Mouse (Mus musculus) ES-E14 (cell line): ENCODE measurements around the gene Ralbp1. TPM values are rescaled to one million over a fixed set of nuclear protein-coding genes. Genes with fewer than 3 reads are reported as not detected.
A peak's percentile ranks its signal among the peaks of the same experiment; 100 is the strongest.

ENCODE experiments used
- DNase-seq: peaks from one replicate; pipeline ENCODE4 v3.0.0-alpha.2; 2013; ENCODE audit warnings: low read depth, low spot score
- H3K27ac ChIP-seq: 2 replicates; pipeline ENCODE4 v1.5.1; 2012; ENCODE audit warnings: low read depth, mild to moderate bottlenecking, low read length, moderate library complexity, mixed read lengths; ENCODE audit not compliant: poor library complexity, insufficient read depth, severe bottlenecking
- H3K36me3 ChIP-seq: 2 replicates; pipeline ENCODE4 v1.6.1; 2012; ENCODE audit warnings: mild to moderate bottlenecking, low read length, moderate library complexity, mixed read lengths; ENCODE audit not compliant: control insufficient read depth, poor library complexity, insufficient read depth, severe bottlenecking
- H3K4me1 ChIP-seq, 2 experiments: fragments of 150-350 bp in 1 of 2; sonication (generic) in 1 of 2; 2 replicates each; pipeline ENCODE4 v1.6.1; 2012; ENCODE audit warnings: low read length in 2 of 2, mild to moderate bottlenecking in 1 of 2, mixed read lengths in 1 of 2; ENCODE audit not compliant: control insufficient read depth in 2 of 2, insufficient read depth in 2 of 2, poor library complexity in 1 of 2
- H3K4me3 ChIP-seq, 2 experiments: fragments of 150-350 bp in 1 of 2; sonication (generic) in 1 of 2; 2 replicates each; pipeline ENCODE4 v1.5.1; 2012; ENCODE audit warnings: low read length in 2 of 2, low read depth in 1 of 2, mild to moderate bottlenecking in 1 of 2, mixed read lengths in 1 of 2; ENCODE audit not compliant: insufficient read depth in 1 of 2, poor library complexity in 1 of 2, severe bottlenecking in 1 of 2
- H3K9ac ChIP-seq: 2 replicates; pipeline ENCODE4 v1.6.1; 2012; ENCODE audit warnings: low read depth, mild to moderate bottlenecking, low read length, mixed read lengths; ENCODE audit not compliant: poor library complexity, insufficient read depth, severe bottlenecking
- H3K9me3 ChIP-seq: fragments of 150-350 bp; sonication (generic); 2 replicates; pipeline ENCODE4 v1.6.1; 2012; ENCODE audit warnings: low read depth, mild to moderate bottlenecking, low read length; ENCODE audit not compliant: control insufficient read depth, insufficient read depth
- CHD2 ChIP-seq: IDR thresholded peaks from 2 replicates; pipeline ENCODE4 v1.6.1; 2014; ENCODE audit warnings: mild to moderate bottlenecking, low read depth, low read length, inconsistent platforms
- HCFC1 ChIP-seq: IDR thresholded peaks from 2 replicates; pipeline ENCODE4 v1.6.1; 2012; ENCODE audit warnings: low read length, inconsistent platforms, borderline replicate concordance; ENCODE audit not compliant: insufficient read depth
- MAFK ChIP-seq: IDR thresholded peaks from 2 replicates; pipeline ENCODE4 v1.6.1; 2014; ENCODE audit warnings: mild to moderate bottlenecking, low read depth, low read length, inconsistent platforms; ENCODE audit not compliant: insufficient read depth
- ZC3H11A ChIP-seq: IDR thresholded peaks from 2 replicates; pipeline ENCODE4 v1.6.1; 2012; ENCODE audit warnings: low read depth, mild to moderate bottlenecking, inconsistent platforms, low read length, borderline replicate concordance
- ZNF384 ChIP-seq: IDR thresholded peaks from 2 replicates; pipeline ENCODE4 v1.6.1; 2012; ENCODE audit warnings: low read depth, low read length, inconsistent platforms
- in situ Hi-C, 2 experiments: fragments of 600-800 bp; cut with MboI; formaldehyde crosslinking; loops; one replicate each; pipeline ENCODE4 v1.15.1; 2025; ENCODE audit warnings: low sequenced_read_pairs in 2 of 2, inconsistent platforms in 1 of 2; ENCODE audit not compliant: unreplicated experiment in 2 of 2
- total RNA-seq: library from RNA; depleted of rRNA; stranded (reverse); fragments of 300-350 nt; gene quantifications from 2 replicates; pipeline ENCODE4 v1.2.3, GENCODE M21; 2012; rRNA removed

Gene Ralbp1
- 57.1 and 57.6 TPM in 2 replicates for total RNA-seq

- Histone ChIP-seq H3K9ac (peak within 1 kb of the TSS; percentile 89), H3K4me3 (peak within 1 kb of the TSS; percentile 83 to 86), H3K36me3 (no peaks in the 10 kb centered on the region), H3K27ac (peak within 1 kb of the TSS; percentile 95), H3K9me3 (no peaks in the 10 kb centered on the region), H3K4me1 (peaks cover 6 to 14% of the 10 kb centered on the region in 2 experiments; a peak in 3 of 4 replicates)
- no peak for DNase-seq
- in situ Hi-C loops, result no loop called here
- no peak for TF ChIP-seq MAFK
- peak; percentile 71 for TF ChIP-seq ZNF384
- TF ChIP-seq ZC3H11A, result no peak
These were observed at the start of gene Ralbp1 for GRCm38 (mm10) chr17:65885697-65886529. TSS of gene Ralbp1 (minus strand) at chr17:65885798.

GRCm38 (mm10) chr17:65933741-65934140 is 48.1 kb upstream of the Ralbp1 start:
- peaks cover 9% of the 10 kb centered on the region; the same call in 1 of the 2 replicates for H3K36me3 ChIP-seq
- peaks cover 0 to 5% of the 10 kb centered on the region in 2 experiments; a peak in 1 of 4 replicates for H3K4me1 ChIP-seq
- H3K27ac ChIP-seq, result no peak overlapping the region
- in situ Hi-C loops, result no loop called here
- no peak for DNase-seq
- no peaks in the 10 kb centered on the region for H3K9me3 ChIP-seq
- TF ChIP-seq HCFC1, result no peak
- no peak for TF ChIP-seq ZC3H11A
- no peak for TF ChIP-seq CHD2
- TF ChIP-seq MAFK, result no peak
- TF ChIP-seq ZNF384, result no peak
- no peak overlapping the region for H3K4me3 ChIP-seq
- no peak overlapping the region for H3K9ac ChIP-seq

GRCm38 (mm10) chr17:65931525-65931924 is 45.9 kb upstream of the Ralbp1 start:
- H3K9me3 ChIP-seq, result no peaks in the 10 kb centered on the region
- peaks cover 0 to 5% of the 10 kb centered on the region in 2 experiments; a peak in 1 of 4 replicates for H3K4me1 ChIP-seq
- no peak for DNase-seq
- TF ChIP-seq MAFK (no peak), HCFC1 (no peak), ZC3H11A (no peak), CHD2 (no peak)
- in situ Hi-C loops, result no loop called here
- H3K27ac ChIP-seq, result no peak overlapping the region
- peaks cover 9% of the 10 kb centered on the region; the same call in 1 of the 2 replicates for H3K36me3 ChIP-seq
- H3K4me3 ChIP-seq, result no peak overlapping the region
- H3K9ac ChIP-seq, result no peak overlapping the region

GRCm38 (mm10) chr17:65930960-65931359 is 45.4 kb upstream of the Ralbp1 start:
- Histone ChIP-seq H3K4me3 (no peak overlapping the region), H3K36me3 (peaks cover 11% of the 10 kb centered on the region; the same call in 1 of the 2 replicates), H3K4me1 (peaks cover 0 to 3% of the 10 kb centered on the region in 2 experiments; a peak in 1 of 4 replicates), H3K27ac (no peak overlapping the region), H3K9me3 (no peaks in the 10 kb centered on the region), H3K9ac (no peak overlapping the region)
- no peak for DNase-seq
- in situ Hi-C loops, result no loop called here
- TF ChIP-seq MAFK (no peak), ZC3H11A (no peak), HCFC1 (no peak), ZNF384 (no peak), CHD2 (no peak)
